Mouse (Mus musculus) spleen, postnatal 4 days (tissue): ENCODE data around the gene Atg14.
"Not testable (repeated sequence)": the region's sequence is repeated elsewhere in the genome, so short reads cannot be mapped to it uniquely, and the experiment has no call there.

Experiments used
- DNase-seq, 2 experiments: peaks; one replicate each; pipeline ENCODE4 v3.0.0; 2022; ENCODE audit warnings: low spot score in 2 of 2

Gene Atg14

GRCm38 (mm10) chr14:47570549-47570948 is at the start of gene Atg14:
Gene Atg14 (minus strand): TSS chr14:47570649.
- DNase-seq, result not testable (repeated sequence)

- no peak for DNase-seq
Measured at GRCm38 (mm10) chr14:47618891-47619290, 48.4 kb upstream of the Atg14 start.

DNA sequence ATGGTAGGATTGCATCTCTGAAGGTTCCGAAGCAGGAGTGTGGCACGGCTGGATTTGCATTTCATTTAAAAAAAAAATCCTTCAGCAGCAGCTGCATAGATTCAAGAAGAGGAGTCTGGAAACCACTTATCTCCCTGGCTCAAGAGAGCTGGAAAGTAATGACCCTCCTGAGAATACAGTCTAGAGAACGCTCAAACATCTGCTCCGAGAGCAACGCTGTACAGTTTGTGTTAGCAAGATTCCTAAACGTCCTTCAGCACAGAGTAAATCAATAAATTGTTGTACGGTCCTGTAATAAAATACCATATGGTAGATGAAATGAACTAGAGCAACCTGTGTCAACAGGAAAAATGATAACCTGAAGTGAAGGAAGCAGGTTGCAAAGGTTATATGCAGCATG is 42.8 kb upstream of the Atg14 start:
- no peak for DNase-seq

- DNase-seq, result peak; percentile 47 to 82
Measured at GRCm38 (mm10) chr14:47597942-47598388, 27.5 kb upstream of the Atg14 start.

GRCm38 (mm10) chr14:47594426-47595103 is 24.1 kb upstream of the Atg14 start:
- DNase-seq, result no peak

DNA sequence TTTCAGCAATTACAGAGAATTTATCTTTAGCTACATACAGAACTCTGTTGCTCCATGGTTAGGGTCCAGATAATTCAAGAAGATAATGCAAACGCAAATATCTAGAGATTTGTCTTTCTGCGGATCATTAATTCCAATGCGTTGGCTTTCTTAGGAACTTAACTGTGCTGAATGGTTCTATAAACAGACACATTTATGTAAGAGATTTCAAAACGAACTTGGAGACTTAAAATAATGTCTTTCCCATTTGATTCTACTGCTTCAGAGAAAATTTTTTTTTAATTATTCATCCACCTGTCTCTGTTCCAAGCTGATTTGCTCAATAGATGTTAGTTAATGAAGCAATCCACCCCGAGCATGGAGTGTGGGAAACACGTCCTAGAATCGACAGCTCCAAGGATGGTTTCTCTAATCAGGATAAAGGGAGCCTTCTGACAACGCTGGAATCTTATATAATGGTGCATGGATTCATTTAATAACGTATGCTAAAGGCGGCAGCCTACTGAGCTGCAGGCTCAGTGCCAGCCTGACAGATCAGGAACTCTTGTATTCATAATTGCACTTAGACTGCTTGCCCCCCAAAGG is 20.0 kb upstream of the Atg14 start:
- DNase-seq, result no peak

- DNase-seq, result no peak
Measured at GRCm38 (mm10) chr14:47589444-47589843, 19.0 kb upstream of the Atg14 start.

GRCm38 (mm10) chr14:47584346-47584745 is 13.9 kb upstream of the Atg14 start:
- DNase-seq, result no peak

- no peak for DNase-seq
Measured at GRCm38 (mm10) chr14:47581681-47582080, 11.2 kb upstream of the Atg14 start.

DNA sequence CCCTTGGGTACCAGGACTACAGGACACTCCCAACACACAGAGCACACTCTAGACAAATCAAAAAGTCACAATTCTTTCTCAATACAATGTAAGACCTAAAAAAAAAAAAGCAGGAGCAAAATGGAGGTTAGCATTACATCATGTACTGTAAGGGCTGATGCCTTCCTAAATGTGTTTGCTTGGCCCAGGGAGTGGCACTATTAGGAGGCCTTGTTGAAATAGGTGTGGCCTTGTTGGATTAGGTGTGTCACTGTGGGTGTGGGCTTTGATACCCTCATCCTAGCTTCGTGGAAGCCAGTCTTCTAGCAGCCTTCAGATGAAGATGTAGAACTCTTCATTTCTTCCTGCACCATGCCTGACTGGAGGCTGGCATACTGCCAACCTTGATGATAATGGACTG is 10.8 kb upstream of the Atg14 start:
- DNase-seq, result no peak

GRCm38 (mm10) chr14:47578086-47578485 is 7.6 kb upstream of the Atg14 start:
- DNase-seq, result no peak

DNA sequence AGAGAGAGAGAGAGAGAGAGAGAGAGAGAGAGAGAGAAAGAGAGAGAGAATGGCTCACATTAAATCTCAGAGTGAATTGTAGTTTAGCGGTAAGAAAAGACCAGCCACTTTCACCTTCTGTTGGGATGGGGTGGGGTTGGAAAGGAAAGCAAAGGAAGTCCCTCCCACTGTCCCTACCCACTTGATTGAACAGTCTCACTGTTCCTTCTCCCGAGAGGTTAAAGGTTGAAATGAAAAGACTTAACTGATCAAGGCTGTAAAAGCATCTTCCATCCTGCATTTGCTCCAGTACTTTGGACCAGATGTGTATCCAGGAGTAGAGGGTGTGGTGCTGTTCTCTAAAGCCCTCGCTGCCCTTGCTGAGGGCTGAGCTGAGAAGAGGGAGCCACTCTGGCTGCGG is 6.2 kb upstream of the Atg14 start:
- no peak for DNase-seq

- DNase-seq, result no peak
Measured at GRCm38 (mm10) chr14:47574721-47575120, 4.3 kb upstream of the Atg14 start.

DNA sequence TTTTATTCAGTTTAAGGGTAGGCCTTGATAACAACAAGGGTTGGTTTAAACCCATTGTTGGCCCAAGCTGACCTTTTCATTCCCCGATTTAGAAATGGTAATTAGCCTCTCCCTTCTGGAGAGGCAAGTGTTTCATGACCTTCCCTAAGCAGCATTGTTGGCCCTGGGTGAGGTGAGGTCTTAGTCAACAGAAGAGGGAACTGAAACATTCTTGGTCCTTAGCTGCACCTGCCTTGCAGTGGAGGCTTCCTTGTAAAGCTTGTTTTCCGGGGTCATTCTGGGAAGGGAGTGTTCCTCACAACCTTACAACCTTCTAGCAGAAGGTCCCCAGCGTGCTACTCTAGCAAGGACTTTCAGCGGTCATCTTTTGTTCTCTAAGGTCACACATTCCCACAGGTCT is 2.3 kb upstream of the Atg14 start:
- no peak for DNase-seq

DNA sequence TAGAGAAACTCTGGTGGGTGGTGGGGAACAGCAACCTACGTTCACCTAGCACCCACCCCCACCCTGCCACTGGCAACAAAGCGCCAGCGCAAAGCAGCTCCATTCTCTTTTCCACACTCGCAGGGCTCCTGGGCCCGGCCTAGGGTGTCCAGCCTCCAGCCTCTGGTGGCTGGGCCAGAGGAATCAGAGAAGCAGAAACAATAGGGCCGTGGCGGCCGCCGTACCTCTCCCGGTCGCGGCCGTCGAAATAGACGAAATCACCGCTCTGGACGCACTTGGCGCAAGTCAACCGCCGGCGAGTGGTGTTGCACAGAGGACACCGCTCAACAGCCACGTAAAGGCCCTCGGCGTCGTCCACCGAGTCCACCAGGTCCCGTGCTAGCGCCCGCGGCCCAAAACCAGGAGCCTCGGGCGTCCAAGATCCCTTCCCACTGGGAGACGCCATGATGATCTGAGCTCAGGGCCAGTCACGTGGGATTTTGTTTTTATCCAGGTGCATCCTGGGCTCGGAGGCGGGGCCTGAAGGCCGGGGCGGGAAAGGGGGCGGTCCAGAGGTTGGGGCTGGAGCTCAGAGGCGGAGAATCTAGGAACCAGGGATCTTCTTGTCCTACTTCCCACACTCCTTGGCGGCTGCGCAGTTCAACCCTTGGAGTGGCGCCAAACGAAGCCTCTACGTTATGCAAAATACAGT is 2.3 kb downstream of the Atg14 start:
- peak; percentile 93 to 94 for DNase-seq

- DNase-seq, result no peak
Measured at GRCm38 (mm10) chr14:47563106-47563505, 7.3 kb downstream of the Atg14 start.

- DNase-seq, result no peak
Measured at GRCm38 (mm10) chr14:47562530-47562929, 7.9 kb downstream of the Atg14 start.

DNA sequence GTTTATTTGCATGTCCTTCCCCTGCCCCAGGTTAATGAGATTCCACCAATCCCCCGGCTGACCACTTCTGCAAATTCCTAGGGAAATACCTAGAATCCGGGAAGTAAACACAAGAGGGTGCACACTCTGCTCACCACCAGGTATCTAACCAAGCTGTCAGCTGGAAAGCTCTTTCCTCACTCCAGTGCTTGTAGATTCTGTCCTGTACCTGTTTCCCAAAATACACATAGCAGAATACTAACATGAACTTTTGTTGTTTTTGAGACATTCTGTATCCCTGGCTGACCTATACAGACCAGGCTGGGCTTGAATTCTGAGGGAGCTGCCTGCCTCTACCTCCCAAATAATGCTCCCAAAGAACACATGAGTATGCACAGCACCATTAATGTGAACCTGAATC is 9.7 kb downstream of the Atg14 start:
- no peak for DNase-seq

DNA sequence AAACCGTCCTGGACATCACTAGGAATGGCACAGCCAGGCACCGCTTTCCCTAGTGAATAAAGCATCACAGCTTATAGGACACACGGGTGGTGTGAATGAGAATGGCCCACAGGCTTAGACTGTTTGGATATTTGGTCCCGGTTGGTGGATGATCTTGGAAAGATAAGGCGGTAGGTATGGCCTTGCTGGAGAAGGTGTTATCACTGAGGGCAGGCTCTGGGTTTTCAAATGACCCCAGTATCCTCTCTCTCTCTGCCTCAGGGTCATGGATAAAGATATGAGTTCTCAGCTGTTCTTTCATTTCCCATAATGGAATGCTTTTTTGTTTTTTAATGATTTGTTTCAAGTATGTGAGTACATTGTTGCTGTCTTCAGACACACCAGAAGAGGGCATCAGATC is 15.2 kb downstream of the Atg14 start:
- no peak for DNase-seq

- no peak for DNase-seq
Measured at GRCm38 (mm10) chr14:47554236-47554635, 16.2 kb downstream of the Atg14 start.

- DNase-seq, result no peak
Measured at GRCm38 (mm10) chr14:47553380-47553779, 17.1 kb downstream of the Atg14 start.

DNA sequence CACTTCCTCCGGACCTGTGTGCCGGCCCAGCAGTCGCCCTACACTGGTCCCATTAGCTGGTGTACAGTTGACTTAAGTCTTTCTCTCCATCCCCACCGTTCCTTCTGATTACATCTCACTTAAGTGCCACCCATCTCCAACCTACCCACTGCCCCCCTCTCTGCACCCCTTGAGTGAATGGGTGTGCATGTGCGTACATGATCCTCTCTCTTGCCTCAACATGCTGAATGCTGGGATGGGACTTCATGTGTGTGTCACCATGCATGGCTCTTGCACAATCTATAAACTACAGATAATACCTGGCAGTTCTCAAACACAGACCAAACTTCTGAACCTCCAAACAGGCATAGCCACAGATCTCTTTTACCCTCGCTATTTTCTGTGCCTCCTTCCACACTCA is 18.8 kb downstream of the Atg14 start:
- DNase-seq, result no peak

DNA sequence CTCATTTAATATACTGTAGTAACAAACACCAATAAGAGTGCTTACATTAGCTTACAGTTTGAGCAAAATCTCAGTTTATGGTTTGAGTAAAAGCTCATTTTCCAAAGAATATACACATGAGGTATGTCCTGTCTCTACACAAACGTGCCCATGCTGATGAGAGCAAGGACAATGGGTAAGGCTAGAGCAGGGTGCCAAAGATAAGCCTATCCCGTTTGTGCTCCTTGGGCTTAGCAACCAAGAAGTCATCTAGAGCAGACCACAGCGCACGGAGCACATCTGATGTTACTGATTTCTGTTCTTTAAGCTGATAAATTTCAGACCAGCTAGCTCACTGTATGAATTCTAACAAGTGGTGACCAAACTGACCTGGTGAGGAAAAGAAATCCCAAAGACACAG is 25.6 kb downstream of the Atg14 start:
- no peak for DNase-seq
